Mouse (Mus musculus) limb, embryonic 14.5 days (tissue): ENCODE measurements at regions not wholly inside any gene's neighbourhood (a gene's known extent, or its start where the extent isn't known, plus 50 kb on each side); places are given as distances from the start of the nearest gene placed in this dataset.

Experiments used
- ATAC-seq: fragments of 200-750 bp; cut with Nextera tagmentation; 2 replicates; pipeline ENCODE4 v1.8.0; 2017; ENCODE audit warnings: low read depth, moderate number of reproducible peaks, moderate TSS enrichment; ENCODE audit not compliant: low FRiP score
- DNase-seq: peaks from one replicate; pipeline ENCODE4 v3.0.0-alpha.2; 2015; ENCODE audit warnings: low spot score
- H3K27ac ChIP-seq: fragments of 300-500 bp; sonication (generic); replicated peaks from 2 replicates; pipeline ENCODE4 v1.5.1; 2014; ENCODE audit warnings: low read depth, mild to moderate bottlenecking, low read length, moderate library complexity, mixed read lengths
- H3K27me3 ChIP-seq: fragments of 300-500 bp; sonication (generic); 2 replicates; pipeline ENCODE4 v1.6.1; 2014; ENCODE audit warnings: low read length, mixed read lengths; ENCODE audit not compliant: control insufficient read depth, insufficient read depth
- H3K36me3 ChIP-seq: fragments of 300-500 bp; sonication (generic); 2 replicates; pipeline ENCODE4 v1.6.1; 2014; ENCODE audit warnings: mild to moderate bottlenecking, low read length, moderate library complexity, mixed read lengths; ENCODE audit not compliant: control insufficient read depth, insufficient read depth
- H3K4me1 ChIP-seq: fragments of 300-500 bp; sonication (generic); 2 replicates; pipeline ENCODE4 v1.6.1; 2014; ENCODE audit warnings: antibody characterized with exemption, low read length, mixed read lengths; ENCODE audit not compliant: control insufficient read depth, insufficient read depth
- H3K4me2 ChIP-seq: fragments of 300-500 bp; sonication (generic); replicated peaks from 2 replicates; pipeline ENCODE4 v1.6.1; 2014; ENCODE audit warnings: low read depth, mild to moderate bottlenecking, low read length, moderate library complexity; ENCODE audit not compliant: severe bottlenecking
- H3K4me3 ChIP-seq: fragments of 300-500 bp; sonication (generic); replicated peaks from 2 replicates; pipeline ENCODE4 v1.5.1; 2014; ENCODE audit warnings: low read length
- H3K9ac ChIP-seq: fragments of 300-500 bp; sonication (generic); 2 replicates; pipeline ENCODE4 v1.6.1; 2014; ENCODE audit warnings: mild to moderate bottlenecking, low read depth, low read length, moderate library complexity; ENCODE audit not compliant: severe bottlenecking
- H3K9me3 ChIP-seq: fragments of 300-500 bp; sonication (generic); 2 replicates; pipeline ENCODE4 v1.6.1; 2016; ENCODE audit warnings: low read length; ENCODE audit not compliant: control insufficient read depth
- POLR2A ChIP-seq: fragments of 200-500 bp; IDR thresholded peaks from 2 replicates; pipeline ENCODE4 v1.8.0; 2012; ENCODE audit warnings: inconsistent platforms, mild to moderate bottlenecking, moderate library complexity, borderline replicate concordance; ENCODE audit not compliant: insufficient read depth, insufficient read length; ENCODE audit errors: extremely low read depth
- WGBS: fragments of 180-500 bp; shearing (Covaris S2); extraction: QIAGEN DNeasy Blood & Tissue Kit; methylation state at CpG from one replicate; pipeline ENCODE4 v1.1.7; 2014; 5-methylcytosine and 5-hydroxymethylcytosine counted together

DNA sequence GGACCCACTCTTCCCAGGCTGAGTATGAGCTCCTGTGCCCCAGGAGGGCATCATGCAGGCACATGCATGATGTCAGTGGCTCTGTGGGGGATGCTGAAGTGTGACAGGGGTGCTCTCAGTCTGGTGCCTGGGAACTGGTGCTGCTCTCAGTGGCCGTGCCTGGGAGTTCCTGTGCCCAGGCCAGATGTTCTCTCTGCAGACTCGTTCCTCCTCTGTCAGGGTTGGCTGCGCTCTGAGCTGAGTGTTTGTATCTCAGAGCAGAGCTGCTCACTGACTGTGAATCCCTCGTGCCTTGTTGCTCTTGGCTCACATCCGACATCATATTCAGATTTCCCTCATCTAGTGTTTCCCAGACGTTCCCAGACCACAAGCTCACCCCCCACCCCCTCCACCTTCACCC, 382.5 kb upstream of the Hs6st1 start:
- ATAC-seq (peak; percentile 19; the same call in 1 of the 2 replicates), DNase-seq (peak; percentile 28)
- Histone ChIP-seq H3K4me3 (no peak overlapping the region), H3K9ac (no peak overlapping the region), H3K9me3 (no peaks in the 10 kb centered on the region), H3K27ac (no peak overlapping the region), H3K27me3 (no peaks in the 10 kb centered on the region), H3K36me3 (no peaks in the 10 kb centered on the region), H3K4me2 (no peak overlapping the region), H3K4me1 (0 out of 2 replicates have a peak, but pooled peaks cover 3% of the 10 kb centered on the region)
- TF ChIP-seq POLR2A, result no peak
- 37% methylated on average over 6 of the region's 6 CpGs for WGBS

- WGBS, result 47% methylated on average over 3 of the region's 3 CpGs
- ATAC-seq (no peak), DNase-seq (no peak)
- no peak overlapping the region for H3K9ac ChIP-seq
- no peaks in the 10 kb centered on the region for H3K9me3 ChIP-seq
- no peak overlapping the region for H3K4me3 ChIP-seq
- no peaks in the 10 kb centered on the region for H3K27me3 ChIP-seq
- no peaks in the 10 kb centered on the region for H3K36me3 ChIP-seq
- H3K27ac ChIP-seq, result no peak overlapping the region
- no peaks in the 10 kb centered on the region for H3K4me1 ChIP-seq
- H3K4me2 ChIP-seq, result no peak overlapping the region
- no peak for TF ChIP-seq POLR2A
Measured at GRCm38 (mm10) chr1:35694349-35694748, 373.9 kb upstream of the Hs6st1 start.

DNA sequence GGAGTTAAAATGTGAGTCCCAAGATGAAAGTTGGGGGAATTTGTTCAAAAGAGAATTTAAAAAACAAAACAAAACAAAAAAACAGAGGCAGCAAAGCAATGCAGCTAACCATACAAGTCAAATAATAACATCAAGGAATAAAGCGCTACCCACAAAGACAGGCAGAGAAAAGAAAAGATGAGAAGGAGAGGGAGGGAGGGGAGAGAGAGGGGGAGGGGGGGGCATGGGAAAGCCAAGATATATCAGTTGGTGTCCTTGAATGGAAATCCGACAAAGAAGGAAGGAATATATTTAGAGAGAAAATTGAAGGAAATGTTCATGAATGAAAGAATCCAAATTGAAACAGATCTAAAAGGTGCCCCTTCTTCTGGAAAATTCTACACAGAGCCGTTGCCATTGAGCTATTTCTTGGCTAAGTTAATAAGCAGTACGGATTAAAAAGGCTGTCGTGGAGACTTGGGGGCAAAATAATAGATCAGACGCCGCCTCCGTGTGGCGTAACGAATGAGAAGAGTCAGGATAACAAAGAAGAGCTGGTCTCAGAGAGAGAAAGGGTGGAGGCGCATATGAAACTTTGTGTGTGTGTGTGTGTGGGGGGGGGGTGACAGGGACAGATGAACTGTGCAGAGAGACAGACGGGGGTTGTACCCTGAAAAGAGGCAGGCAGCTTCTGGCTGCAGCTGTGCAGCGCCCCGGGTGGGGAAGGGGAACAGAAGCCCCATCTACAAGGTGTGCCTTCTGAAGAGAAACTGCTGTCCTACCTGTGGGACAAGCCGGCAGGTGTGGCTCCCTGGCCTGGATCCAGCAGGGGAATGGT, 373.2 kb upstream of the Hs6st1 start:
- DNase-seq, result no peak
- TF ChIP-seq POLR2A, result no peak
- no peaks in the 10 kb centered on the region for H3K9me3 ChIP-seq
- no peak overlapping the region for H3K9ac ChIP-seq
- no peak overlapping the region for H3K27ac ChIP-seq
- WGBS, result 77% methylated on average over 15 of the region's 15 CpGs
- no peak for ATAC-seq
- H3K4me1 ChIP-seq, result no peaks in the 10 kb centered on the region
- no peak overlapping the region for H3K4me3 ChIP-seq
- H3K27me3 ChIP-seq, result no peaks in the 10 kb centered on the region
- no peak overlapping the region for H3K4me2 ChIP-seq
- no peaks in the 10 kb centered on the region for H3K36me3 ChIP-seq

- Histone ChIP-seq H3K4me3 (no peak overlapping the region), H3K27me3 (no peaks in the 10 kb centered on the region), H3K9me3 (no peaks in the 10 kb centered on the region), H3K9ac (no peak overlapping the region), H3K36me3 (no peaks in the 10 kb centered on the region), H3K4me1 (no peaks in the 10 kb centered on the region), H3K4me2 (no peak overlapping the region), H3K27ac (no peak overlapping the region)
- TF ChIP-seq POLR2A, result no peak
- DNase-seq (no peak), ATAC-seq (no peak)
- WGBS, result 17% methylated on average over 4 of the region's 4 CpGs
Measured at GRCm38 (mm10) chr1:35697218-35697617, 371.0 kb upstream of the Hs6st1 start.

DNA sequence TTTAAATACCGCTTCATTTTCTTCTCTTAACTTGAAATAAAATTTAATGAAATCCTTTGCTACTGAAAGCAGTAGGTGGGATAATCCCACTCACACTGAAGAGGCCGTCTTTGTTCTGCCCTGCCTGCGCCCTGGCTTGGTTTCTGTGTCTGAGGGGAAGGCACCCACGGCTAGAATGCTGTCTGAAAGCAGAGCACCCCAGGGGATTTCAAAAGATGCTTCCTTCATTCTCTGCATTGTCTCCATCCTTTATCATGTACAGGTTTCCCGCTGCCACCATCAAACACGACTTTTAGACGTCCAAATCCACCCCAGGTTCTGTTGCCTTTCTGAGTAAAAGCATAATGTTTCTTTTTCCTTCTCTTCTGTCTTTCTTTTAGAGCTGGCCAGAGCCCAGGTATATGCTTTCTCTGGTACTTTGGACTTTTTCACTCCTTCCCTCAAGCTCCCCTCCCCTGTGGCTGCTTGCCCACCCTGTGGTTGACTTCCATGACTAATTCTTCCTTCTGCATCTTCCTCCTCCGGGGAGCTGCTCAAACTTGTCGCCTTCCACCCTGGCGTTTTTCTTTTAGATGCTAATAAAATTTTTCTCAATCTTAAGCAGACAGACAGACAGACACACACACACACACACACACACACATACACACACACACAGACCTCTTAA, 370.2 kb upstream of the Hs6st1 start:
- H3K9ac ChIP-seq, result no peak overlapping the region
- DNase-seq, result no peak
- WGBS, result 30% methylated on average over 10 of the region's 10 CpGs
- no peak overlapping the region for H3K4me2 ChIP-seq
- H3K4me1 ChIP-seq, result no peaks in the 10 kb centered on the region
- no peaks in the 10 kb centered on the region for H3K27me3 ChIP-seq
- no peak overlapping the region for H3K27ac ChIP-seq
- H3K36me3 ChIP-seq, result no peaks in the 10 kb centered on the region
- ATAC-seq, result no peak
- TF ChIP-seq POLR2A, result no peak
- no peak overlapping the region for H3K4me3 ChIP-seq
- no peaks in the 10 kb centered on the region for H3K9me3 ChIP-seq
